Mouse (Mus musculus) adrenal gland (tissue): Measurements from ENCODE around the gene Ppm1l.

Experiments
- intact Hi-C: fragments of 180-260 bp; cut with DNase I; formaldehyde crosslinking; loops from one replicate; pipeline ENCODE4 v1.15.1; 2025

Gene Ppm1l

GRCm38 (mm10) chr3:69485347-69485746, 168.7 kb downstream of the Ppm1l start:
- intact Hi-C loops, result loop anchor here (10.0 kb wide), 1 partner anchor 219 kb away; no protein-coding TSS in a partner anchor

DNA sequence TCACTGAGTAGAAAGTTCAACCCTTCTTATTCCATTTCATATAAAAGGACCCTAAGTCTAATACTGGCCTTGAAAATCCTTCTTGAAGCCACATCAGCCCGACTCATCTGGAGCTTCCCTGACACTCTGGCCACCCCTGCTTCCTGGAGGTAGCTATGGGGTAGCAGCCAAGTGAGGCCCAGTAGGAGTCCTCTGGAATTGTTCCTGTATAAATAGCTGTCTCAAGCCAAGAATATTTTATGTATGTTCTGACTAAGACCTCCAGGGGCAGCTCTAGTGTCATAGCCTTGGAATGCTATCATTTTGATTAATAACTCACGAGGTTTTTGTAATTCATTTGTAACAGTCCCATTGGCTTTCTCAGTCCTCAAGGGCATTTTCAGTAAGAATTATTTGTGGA, 169.1 kb downstream of the Ppm1l start:
- intact Hi-C loops, result loop anchor here (10.0 kb wide), 1 partner anchor 219 kb away; no protein-coding TSS in a partner anchor

GRCm38 (mm10) chr3:69487471-69487870, 170.8 kb downstream of the Ppm1l start:
- intact Hi-C loops, result loop anchor here (10.0 kb wide), 1 partner anchor 217 kb away; no protein-coding TSS in a partner anchor

- intact Hi-C loops, result loop anchor here (10.0 kb wide), 1 partner anchor 215 kb away; no protein-coding TSS in a partner anchor
These were observed 173.0 kb downstream of the Ppm1l start for GRCm38 (mm10) chr3:69489669-69490068.

DNA sequence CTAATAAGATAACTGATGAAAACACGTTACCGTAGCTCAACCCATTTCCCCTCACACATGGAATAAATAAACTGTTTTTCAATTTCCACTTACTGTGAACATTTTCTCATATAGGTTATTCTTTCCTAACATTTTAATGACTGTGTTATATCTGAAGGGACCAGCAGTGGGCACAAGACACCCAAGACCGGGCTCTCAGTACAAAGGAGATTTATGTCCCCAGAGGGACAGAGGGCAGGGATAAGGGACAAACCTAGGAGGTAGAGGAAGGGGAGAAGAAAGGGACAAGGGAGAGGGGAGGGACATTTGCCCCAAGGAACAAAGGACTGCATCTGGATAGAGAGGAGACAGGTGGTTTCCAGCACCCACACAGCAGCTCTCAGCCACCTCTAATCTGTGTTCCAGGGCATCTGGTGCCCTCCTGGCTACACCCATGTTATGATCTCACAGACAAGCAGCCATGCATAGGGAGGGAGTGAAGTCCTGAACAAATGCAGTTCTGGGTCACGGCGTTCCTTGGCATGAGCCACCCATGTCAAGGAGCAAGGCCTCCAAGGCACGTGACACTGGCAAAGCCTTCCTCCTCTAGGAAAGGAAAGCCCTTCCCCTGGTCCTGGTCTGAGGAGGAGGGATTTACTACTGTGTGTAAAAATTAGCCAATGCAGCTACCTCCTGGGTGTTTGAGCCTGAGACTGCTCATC, 174.5 kb downstream of the Ppm1l start:
- intact Hi-C loops, result no loop called here

- intact Hi-C loops, result no loop called here
These were observed 177.8 kb downstream of the Ppm1l start for GRCm38 (mm10) chr3:69494233-69495010.

- intact Hi-C loops, result no loop called here
These were observed 180.5 kb downstream of the Ppm1l start for GRCm38 (mm10) chr3:69497178-69497577.

GRCm38 (mm10) chr3:69502009-69502408, 185.3 kb downstream of the Ppm1l start:
- intact Hi-C loops, result no loop called here

GRCm38 (mm10) chr3:69502527-69502926, 185.9 kb downstream of the Ppm1l start:
- intact Hi-C loops, result no loop called here

- intact Hi-C loops, result no loop called here
These were observed 188.4 kb downstream of the Ppm1l start for GRCm38 (mm10) chr3:69505090-69505489.

- intact Hi-C loops, result no loop called here
These were observed 189.7 kb downstream of the Ppm1l start for GRCm38 (mm10) chr3:69506352-69506751.

GRCm38 (mm10) chr3:69509411-69509952, 192.8 kb downstream of the Ppm1l start:
- intact Hi-C loops, result no loop called here

DNA sequence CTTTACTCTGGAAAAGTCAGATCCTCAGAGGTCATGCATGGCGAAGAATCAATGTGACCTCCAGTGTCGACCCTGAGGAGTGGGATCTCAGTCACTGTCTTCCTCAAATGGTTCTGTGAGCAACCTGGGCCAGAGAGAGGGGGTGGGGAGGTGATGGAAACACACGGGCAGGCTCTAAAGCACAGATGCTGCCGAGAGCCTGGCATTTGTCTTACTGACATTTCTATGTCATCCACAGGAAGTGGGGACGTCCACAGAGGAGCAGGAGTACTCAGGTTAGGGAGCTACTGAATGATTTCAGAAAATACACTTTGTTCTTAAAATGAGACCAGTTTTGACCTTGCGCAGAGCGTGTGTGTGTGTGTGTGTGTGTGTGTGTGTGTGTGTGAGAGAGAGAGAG, 195.2 kb downstream of the Ppm1l start:
- intact Hi-C loops, result no loop called here

GRCm38 (mm10) chr3:69512402-69512801, 195.7 kb downstream of the Ppm1l start:
- intact Hi-C loops, result no loop called here

DNA sequence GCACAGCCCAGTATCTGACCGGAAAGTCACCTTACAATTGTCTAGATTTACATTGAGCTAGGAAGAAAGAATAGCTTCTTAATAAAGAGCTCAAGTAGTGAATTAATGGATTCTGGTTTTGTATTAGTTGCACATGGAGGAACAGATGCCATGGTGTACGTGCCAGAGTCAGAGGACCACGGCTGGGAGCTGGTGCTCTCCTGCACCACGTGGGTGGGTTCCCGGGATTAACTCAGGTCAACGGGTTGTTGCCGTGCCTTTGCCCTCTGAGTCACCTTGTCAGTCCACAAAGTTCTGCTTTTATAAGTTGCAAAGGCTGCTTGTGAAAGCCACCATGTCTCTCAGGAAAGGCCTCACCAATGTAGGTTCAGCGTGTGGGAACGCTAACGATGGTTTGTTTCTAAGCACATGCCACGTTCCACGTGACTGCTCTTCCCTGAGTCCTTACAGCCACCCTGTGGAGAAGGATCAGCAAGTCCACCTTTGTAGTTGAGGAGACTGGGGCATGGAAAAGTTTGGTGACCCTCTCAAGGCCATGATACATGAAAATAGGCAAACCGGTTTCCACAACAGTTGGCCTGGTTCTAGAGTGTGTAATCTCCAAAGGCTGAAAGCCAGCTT, 199.2 kb downstream of the Ppm1l start:
- intact Hi-C loops, result no loop called here

DNA sequence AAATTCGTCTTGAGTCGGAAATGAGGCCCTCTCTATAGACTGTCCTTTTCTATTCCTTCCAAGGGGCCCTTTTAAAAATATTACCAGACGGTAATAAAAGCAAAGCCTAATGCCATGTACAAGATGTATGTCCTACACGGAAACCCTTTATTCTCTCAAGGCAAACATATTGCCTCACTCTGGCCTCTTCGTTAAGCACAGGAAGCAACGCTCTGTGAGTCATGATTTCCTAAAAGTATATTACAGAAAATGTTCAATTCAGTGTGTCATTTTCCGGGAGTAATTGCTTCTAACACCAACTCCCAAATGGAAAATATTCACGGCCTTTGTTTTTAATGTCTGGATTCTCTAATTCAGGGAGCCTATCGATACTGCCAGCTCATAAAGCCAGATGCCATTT, 202.5 kb downstream of the Ppm1l start:
- intact Hi-C loops, result no loop called here

DNA sequence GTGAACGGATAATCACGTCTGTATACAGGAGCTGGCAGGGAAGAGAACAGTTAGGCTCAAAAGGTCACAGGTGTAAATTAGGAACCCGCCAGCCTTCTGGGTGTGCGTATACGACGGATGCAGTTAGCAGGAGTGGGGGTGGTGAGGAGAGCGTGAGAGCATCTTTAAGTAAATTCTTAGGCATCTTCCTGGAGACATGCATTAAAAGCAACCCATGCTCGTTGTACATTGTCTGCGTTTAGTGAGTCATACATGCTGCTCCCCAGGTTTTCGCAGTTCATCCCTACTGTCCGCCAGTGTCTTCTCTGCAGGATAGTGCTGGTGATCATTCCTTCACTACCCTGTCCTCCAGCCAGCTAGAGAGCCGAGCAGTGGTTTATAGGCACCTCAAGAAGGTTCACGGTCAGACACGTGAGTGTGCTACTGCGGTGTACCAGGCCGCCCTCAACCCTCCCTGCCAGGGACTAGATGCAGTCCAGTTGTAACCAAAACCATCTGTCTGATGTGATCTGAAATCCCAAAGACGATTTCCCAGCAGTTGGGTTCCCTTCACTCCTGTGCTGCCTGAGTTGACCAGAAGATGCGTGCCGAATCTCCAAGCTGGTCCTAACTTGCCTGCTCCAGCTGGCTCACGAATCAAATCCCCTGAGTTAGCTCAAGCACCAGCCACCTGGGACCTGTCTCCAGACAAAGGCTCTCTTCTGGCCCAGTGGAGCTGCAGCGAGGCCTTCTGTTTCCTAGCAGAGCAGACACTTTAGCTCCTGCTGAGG, 203.3 kb downstream of the Ppm1l start:
- intact Hi-C loops, result no loop called here

DNA sequence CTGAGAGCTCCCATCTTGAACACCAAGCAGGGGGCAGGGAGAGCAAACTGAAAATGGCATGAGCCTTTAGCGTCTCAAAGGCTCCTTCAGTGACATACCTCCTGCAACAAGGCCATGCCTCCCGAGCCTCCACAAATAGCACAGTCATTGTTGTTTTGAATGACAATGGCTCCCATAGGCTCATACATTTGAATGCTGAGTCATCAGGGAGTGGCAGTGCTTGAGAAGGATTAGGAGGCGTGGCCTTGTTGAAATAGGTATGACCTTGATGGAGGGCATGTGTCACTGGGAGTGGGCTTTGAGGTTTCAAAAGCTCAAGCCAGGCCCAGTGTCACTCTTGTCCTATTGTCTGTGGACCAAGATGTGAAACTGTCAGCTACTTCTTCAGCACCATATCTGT, 205.6 kb downstream of the Ppm1l start:
- intact Hi-C loops, result no loop called here

GRCm38 (mm10) chr3:69524356-69525071, 207.9 kb downstream of the Ppm1l start:
- intact Hi-C loops, result no loop called here

DNA sequence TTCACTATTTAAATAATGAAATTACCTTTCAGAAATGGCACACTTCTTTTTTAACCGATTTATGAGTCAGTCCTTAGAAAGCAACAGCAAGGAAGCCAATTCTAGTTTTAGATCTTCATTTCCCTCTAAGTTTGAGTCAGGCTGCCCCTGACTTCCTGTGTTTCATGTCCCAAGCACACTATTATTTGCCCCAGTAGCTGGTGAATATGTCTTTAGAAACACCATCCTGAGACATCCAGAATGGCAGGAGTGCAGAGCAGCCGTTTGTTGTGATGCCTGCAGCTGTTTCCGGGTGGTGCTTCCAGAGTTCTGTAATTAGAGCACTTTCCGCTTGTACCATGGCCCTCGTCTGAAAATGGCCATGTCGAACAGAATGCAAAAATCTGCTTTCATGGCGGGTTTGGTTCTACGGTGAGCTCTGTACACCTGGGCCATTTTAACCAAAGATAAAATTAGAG, 208.4 kb downstream of the Ppm1l start:
- intact Hi-C loops, result no loop called here
